22 mouse cellular contexts compared by ENCODE assay signal in the genomic region with DNA sequence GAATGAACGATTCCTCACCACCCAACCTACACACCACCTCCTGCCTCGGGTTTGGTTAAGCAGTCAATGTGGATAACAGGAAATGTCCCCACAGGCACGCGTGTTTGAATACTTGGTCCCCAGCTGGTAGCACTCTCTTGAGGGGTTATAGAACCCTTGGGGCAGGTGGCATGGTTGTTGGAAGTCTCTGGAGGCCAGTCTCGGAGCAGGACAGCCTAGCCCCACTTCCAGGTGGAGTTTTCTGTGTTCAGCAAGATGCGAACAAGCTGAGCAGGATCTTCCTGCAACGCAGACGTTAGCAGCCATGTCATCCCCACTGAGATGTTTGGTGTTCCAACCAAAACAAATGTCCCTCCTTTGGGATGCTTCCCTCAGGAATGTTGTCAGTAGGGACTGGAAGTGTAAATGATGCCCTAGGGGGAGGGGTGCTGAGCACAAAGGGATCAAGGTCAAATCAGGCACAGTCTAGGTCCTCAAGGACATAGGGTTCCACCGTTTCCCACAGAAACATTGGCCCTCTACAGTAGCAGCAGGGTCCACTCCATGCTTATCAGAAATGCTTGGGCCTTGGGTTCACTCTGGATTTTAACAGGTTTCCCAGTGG. TPM values are rescaled to one million over a fixed set of nuclear protein-coding genes. Genes with fewer than 3 reads are reported as not detected.
DNase-seq lines count a peak whose midpoint lies in the region; ATAC-seq and TF ChIP-seq lines count a peak whose summit lies in the region.
"Had no signal": no experiment of that assay in that cellular context is flagged by ENCODE, and none has a peak within 500 bp of the region (broad histone marks: within the 10 kb centered on the region; RNA-seq: fewer than 3 reads in every experiment).

No protein-coding gene starts in this region.

- no peaks in the 10 kb centered on the region for H3K27me3 ChIP-seq in heart, embryonic 10.5 days (ENCODE audit: insufficient read depth, poor library complexity, severe bottlenecking)
- H3K27me3 ChIP-seq in heart, postnatal 0 days (ENCODE audit: control insufficient read depth, insufficient read depth, low read length): no peaks in the 10 kb centered on the region
- no peaks in the 10 kb centered on the region for H3K27me3 ChIP-seq in embryonic facial prominence, embryonic 14.5 days (replicated peaks; ENCODE audit: control insufficient read depth, insufficient read depth, low read length)
- H3K27me3 ChIP-seq in intestine, embryonic 15.5 days (replicated peaks): no peaks in the 10 kb centered on the region
- H3K27me3 ChIP-seq: kidney, embryonic 15.5 days; liver, embryonic 13.5 days; neural tube, embryonic 15.5 days had no signal

- no peaks in the 10 kb centered on the region for H3K36me3 ChIP-seq in heart, embryonic 10.5 days
- H3K36me3 ChIP-seq in heart, postnatal 0 days (replicated peaks; ENCODE audit: control insufficient read depth, insufficient read depth, low read length): no peaks in the 10 kb centered on the region
- H3K36me3 ChIP-seq in embryonic facial prominence, embryonic 14.5 days (ENCODE audit: control insufficient read depth, insufficient read depth, low read length): no peaks in the 10 kb centered on the region
- no peaks in the 10 kb centered on the region for H3K36me3 ChIP-seq in intestine, embryonic 15.5 days
- H3K36me3 ChIP-seq: forebrain, embryonic 10.5 days; kidney, embryonic 15.5 days; liver, embryonic 13.5 days; neural tube, embryonic 15.5 days had no signal

- no peak for TF ChIP-seq EP300 in heart, postnatal 0 days (IDR thresholded peaks at IDR 0.05; ENCODE audit: low read depth)

- ATAC-seq in heart, postnatal 0 days (ENCODE audit: insufficient read depth, low read depth): no peak
- ATAC-seq in embryonic facial prominence, embryonic 14.5 days (ENCODE audit: low read depth): no peak
- ATAC-seq in intestine, embryonic 15.5 days: no peak
- no peak for ATAC-seq in megakaryocyte-erythroid progenitor cell, adult 5-6 weeks (replicated peaks; ENCODE audit: low FRiP score, low TSS enrichment, poor library complexity, severe bottlenecking)
- ATAC-seq: forebrain, embryonic 16.5 days had no signal

- H3K9me3 ChIP-seq in heart, embryonic 10.5 days: peaks cover 2% of the 10 kb centered on the region; the same call in 1 of the 2 replicates
- no peaks in the 10 kb centered on the region for H3K9me3 ChIP-seq in heart, postnatal 0 days (replicated peaks; ENCODE audit: control insufficient read depth, low read length)
- no peaks in the 10 kb centered on the region for H3K9me3 ChIP-seq in embryonic facial prominence, embryonic 14.5 days (ENCODE audit: control insufficient read depth, low read length)
- no peaks in the 10 kb centered on the region for H3K9me3 ChIP-seq in intestine, embryonic 15.5 days
- H3K9me3 ChIP-seq: forebrain, embryonic 10.5 days; kidney, embryonic 15.5 days; liver, embryonic 13.5 days; neural tube, embryonic 15.5 days had no signal

- no peak for TF ChIP-seq CTCF in heart, postnatal 0 days (IDR thresholded peaks at IDR 0.05; ENCODE audit: low read depth)

- peak overlapping the region; percentile 91 for H3K27ac ChIP-seq in heart, embryonic 10.5 days
- H3K27ac ChIP-seq in heart, postnatal 0 days (ENCODE audit: low read depth): peak overlapping the region; percentile 91
- peak overlapping the region; percentile 88 for H3K27ac ChIP-seq in embryonic facial prominence, embryonic 14.5 days (replicated peaks; ENCODE audit: low read depth, low read length)
- no peak overlapping the region for H3K27ac ChIP-seq in intestine, embryonic 15.5 days
- H3K27ac ChIP-seq: forebrain, embryonic 10.5 days; liver, embryonic 13.5 days; neural tube, embryonic 15.5 days had no signal

- peaks cover 45% of the 10 kb centered on the region for H3K4me1 ChIP-seq in heart, embryonic 10.5 days
- H3K4me1 ChIP-seq in heart, postnatal 0 days (ENCODE audit: control insufficient read depth, insufficient read depth): peaks cover 46% of the 10 kb centered on the region
- H3K4me1 ChIP-seq in embryonic facial prominence, embryonic 14.5 days (ENCODE audit: control insufficient read depth, insufficient read depth, low read length): peaks cover 33% of the 10 kb centered on the region
- peaks cover 12% of the 10 kb centered on the region for H3K4me1 ChIP-seq in intestine, embryonic 15.5 days (replicated peaks)

- WGBS in heart, embryonic 10.5 days: 66% methylated on average over 9 of the region's 9 CpGs
- 65% methylated on average over 9 of the region's 9 CpGs for WGBS in heart, postnatal 0 days
- 68% methylated on average over 9 of the region's 9 CpGs for WGBS in embryonic facial prominence, embryonic 14.5 days
- 78% methylated on average over 9 of the region's 9 CpGs for WGBS in intestine, embryonic 15.5 days

- H3K4me2 ChIP-seq in heart, postnatal 0 days (ENCODE audit: low read depth, low read length): no peak overlapping the region
- no peak overlapping the region for H3K4me2 ChIP-seq in embryonic facial prominence, embryonic 14.5 days (ENCODE audit: low read depth, low read length)
- no peak overlapping the region for H3K4me2 ChIP-seq in intestine, embryonic 15.5 days (replicated peaks)
- H3K4me2 ChIP-seq: kidney, embryonic 15.5 days; liver, embryonic 13.5 days; midbrain, embryonic 11.5 days; neural tube, embryonic 15.5 days had no signal

- no peak overlapping the region for H3K9ac ChIP-seq in heart, postnatal 0 days (replicated peaks; ENCODE audit: low read depth, low read length)
- H3K9ac ChIP-seq in embryonic facial prominence, embryonic 14.5 days (ENCODE audit: low read depth, low read length): no peak overlapping the region
- no peak overlapping the region for H3K9ac ChIP-seq in intestine, embryonic 15.5 days
- H3K9ac ChIP-seq: kidney, embryonic 15.5 days; liver, embryonic 13.5 days; neural tube, embryonic 15.5 days had no signal

- DNase-seq in heart, embryonic 10.5 days (ENCODE audit: low spot score): no peak
- no peak for DNase-seq in heart, adult 9 months (ENCODE audit: low spot score in 2 of 2)
- DNase-seq in heart, postnatal 0 days (ENCODE audit: low spot score): no peak
- DNase-seq in heart, adult 18-20 months: no peak
- DNase-seq in R1 (ENCODE audit: low read depth, low spot score): peak; percentile 52
- DNase-seq in embryonic facial prominence, embryonic 14.5 days (ENCODE audit: low spot score): no peak
- DNase-seq: adrenal gland, postnatal 10 days; cerebellum, adult 8-10 months; gastrocnemius, postnatal 25 days; kidney, adult 11 months; kidney, postnatal 36 days; liver, embryonic 13.5 days; lung, adult 2 months; right cerebral cortex, adult 18-20 months; right cerebral cortex, postnatal 4 days had no signal

- no peak overlapping the region for H3K4me3 ChIP-seq in heart, embryonic 10.5 days
- H3K4me3 ChIP-seq in heart, postnatal 0 days (ENCODE audit: low read depth, low read length): no peak overlapping the region
- H3K4me3 ChIP-seq in embryonic facial prominence, embryonic 14.5 days (ENCODE audit: low read depth, low read length): no peak overlapping the region
- no peak overlapping the region for H3K4me3 ChIP-seq in intestine, embryonic 15.5 days (replicated peaks)
- H3K4me3 ChIP-seq: forebrain, embryonic 10.5 days; kidney, embryonic 15.5 days; liver, embryonic 13.5 days; neural tube, embryonic 15.5 days had no signal

RNA-seq across cellular contexts. Expression of a gene that starts 29.1 kb away (rescaled TPM):
- polyA plus RNA-seq in heart, embryonic 10.5 days (2016; fragmentation: Nextera tagmentation; extraction: Ambion mirVana): 4.6 and 6.5 TPM in 2 replicates
- total RNA-seq in heart, postnatal 0 days (2014; rRNA removed; ENCODE audit: low replicate concordance): 132 and 175 TPM in 2 replicates
- 9.6 and 9.8 TPM in 2 replicates for polyA plus RNA-seq in heart, postnatal 0 days (2015; fragmentation: Nextera tagmentation; extraction: Ambion mirVana)
- 100 to 1,000 TPM; 101 to 128 TPM for total RNA-seq in heart, adult 18-20 months (2021)
- 10.6 and 10.7 TPM in 2 replicates for polyA plus RNA-seq in embryonic facial prominence, embryonic 14.5 days (2014; fragmentation: Nextera tagmentation; extraction: Ambion mirVana)
- 14.1 and 16.1 TPM in 2 replicates for polyA plus RNA-seq in intestine, embryonic 15.5 days (2015; fragmentation: Nextera tagmentation; extraction: Ambion mirVana)
- total RNA-seq in megakaryocyte-erythroid progenitor cell, adult 5-6 weeks (2014; fragmentation: Nextera tagmentation): 45.8 and 54.3 TPM in 2 replicates
- total RNA-seq in megakaryocyte-erythroid progenitor cell, adult 5-6 weeks (2017): 44.1 and 56.8 TPM in 2 replicates
